Mouse (Mus musculus): ENCODE results near the gene Plekho2. TPM values are rescaled to one million over a fixed set of nuclear protein-coding genes. Genes with fewer than 3 reads are reported as not detected.

Gene Plekho2
- polyA plus RNA-seq, 1 experiment from 2014 or later, result 13.4 TPM

DNA sequence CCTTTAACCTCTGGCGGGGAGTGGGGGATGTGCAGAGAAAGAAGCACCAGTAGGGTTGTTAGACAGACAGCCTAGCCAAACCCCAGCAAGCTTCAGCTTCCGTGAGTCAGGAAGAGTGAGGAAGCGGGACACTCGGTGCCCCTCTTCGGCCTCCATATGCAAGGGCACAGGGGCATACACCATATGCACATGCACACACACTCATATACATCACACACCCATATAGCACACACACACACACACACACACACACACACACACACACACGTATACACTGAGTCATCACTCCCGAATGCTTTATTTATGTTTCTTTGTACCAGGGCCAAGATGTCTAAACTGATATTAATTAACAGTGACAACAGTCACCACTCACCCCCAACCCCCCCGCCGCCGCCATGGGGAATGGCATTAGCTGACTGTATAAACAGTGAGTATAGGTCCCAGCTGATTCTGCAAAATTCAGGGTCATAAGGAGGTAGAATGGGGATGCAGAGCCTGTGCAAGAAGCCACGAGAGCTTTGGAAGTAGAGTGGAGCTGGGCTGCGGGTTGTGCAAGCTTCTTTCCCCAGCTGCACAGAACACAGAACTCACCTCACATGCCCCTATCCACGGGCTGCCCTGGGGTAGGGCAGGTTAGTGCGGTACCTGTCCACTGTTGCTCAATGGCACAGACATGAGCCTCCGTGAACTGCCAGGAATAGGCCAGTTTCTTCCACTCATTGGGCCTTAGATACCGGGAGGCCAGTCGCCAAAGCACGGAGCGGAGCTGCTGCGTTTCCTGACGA is 76.9 kb downstream of the Plekho2 start:
- Histone ChIP-seq H3K4me1 (replicated peaks; ENCODE audit: insufficient read depth, low read length) (no peaks in the 10 kb centered on the region), H3K27ac (no peak overlapping the region), H3K4me3 (replicated peaks; ENCODE audit: low read depth, low read length) (no peak overlapping the region), H3K27me3 (ENCODE audit: insufficient read depth, low read length) (no peaks in the 10 kb centered on the region), H3K36me3 (ENCODE audit: insufficient read depth, low read length) (no peaks in the 10 kb centered on the region), H3K9ac (ENCODE audit: low read depth, low read length) (no peak overlapping the region), H3K4me2 (ENCODE audit: low read length) (no peak overlapping the region), H3K9me3 (replicated peaks; ENCODE audit: low read length) (no peaks in the 10 kb centered on the region)
- no peak for TF ChIP-seq CTCF (IDR thresholded peaks at IDR 0.05; ENCODE audit: low read depth)
- DNase-seq (ENCODE audit: low spot score) (no peak), ATAC-seq (replicated peaks; ENCODE audit: low FRiP score, low read depth) (no peak)
- 67% methylated on average over 21 of the region's 21 CpGs for WGBS

Other genes with a start within 250 kb of the Plekho2 start
- 9.1 and 10.3 TPM in 2 replicates for gene Pdcd7, start 233.9 kb downstream of the Plekho2 start, polyA plus RNA-seq (2015; fragmentation: Nextera tagmentation; extraction: Ambion mirVana)
- gene Ubap1l, start 219.0 kb downstream of the Plekho2 start, polyA plus RNA-seq (2015; fragmentation: Nextera tagmentation; extraction: Ambion mirVana), result 0.08 and 0.10 TPM in 2 replicates
- gene Kbtbd13, start 188.4 kb downstream of the Plekho2 start, polyA plus RNA-seq (2015; fragmentation: Nextera tagmentation; extraction: Ambion mirVana), result 1.2 and 1.5 TPM in 2 replicates
- 10.4 and 10.7 TPM in 2 replicates for gene Rasl12, start 181.5 kb downstream of the Plekho2 start, polyA plus RNA-seq (2015; fragmentation: Nextera tagmentation; extraction: Ambion mirVana)
- 33.4 and 36.0 TPM in 2 replicates for gene Slc51b, start 157.1 kb downstream of the Plekho2 start, polyA plus RNA-seq (2015; fragmentation: Nextera tagmentation; extraction: Ambion mirVana)
- 19.2 and 20.6 TPM in 2 replicates for gene Mtfmt, start 144.3 kb downstream of the Plekho2 start, polyA plus RNA-seq (2015; fragmentation: Nextera tagmentation; extraction: Ambion mirVana)
- gene Spg21, start 119.1 kb downstream of the Plekho2 start, polyA plus RNA-seq (2015; fragmentation: Nextera tagmentation; extraction: Ambion mirVana), result 118 and 122 TPM in 2 replicates
- 0.14 TPM in 1 of 2 replicates, not detected in the other for gene Ankdd1a, start 59.8 kb downstream of the Plekho2 start, polyA plus RNA-seq (2015; fragmentation: Nextera tagmentation; extraction: Ambion mirVana)
- gene Pif1, start 7.1 kb upstream of the Plekho2 start, polyA plus RNA-seq (2015; fragmentation: Nextera tagmentation; extraction: Ambion mirVana), result 3.5 and 4.8 TPM in 2 replicates
- 38.6 and 39.2 TPM in 2 replicates for gene Rbpms2, start 49.6 kb upstream of the Plekho2 start, polyA plus RNA-seq (2015; fragmentation: Nextera tagmentation; extraction: Ambion mirVana)
- 299 and 305 TPM in 2 replicates for gene Oaz2, start 88.0 kb upstream of the Plekho2 start, polyA plus RNA-seq (2015; fragmentation: Nextera tagmentation; extraction: Ambion mirVana)
- gene Zfp609, start 247.5 kb upstream of the Plekho2 start, polyA plus RNA-seq (2015; fragmentation: Nextera tagmentation; extraction: Ambion mirVana), result 4.1 and 5.0 TPM in 2 replicates

Data from kidney, postnatal 0 days (tissue).